Mouse (Mus musculus): ENCODE results near the gene Zfp27.

- TF ChIP-seq CTCF (IDR thresholded peaks at IDR 0.05; ENCODE audit: extremely low read depth, insufficient read length, insufficient replicate concordance, low read depth, low read length) (no peak), POLR2A (IDR thresholded peaks at IDR 0.05; ENCODE audit: low read depth, low read length) (0 out of 2 replicates have a peak, but pooled peaks have one; percentile 21)
Measured at GRCm38 (mm10) chr7:29853219-29853842, 53.0 kb downstream of the Zfp27 start, which contains the start of gene Zfp940.

All from small intestine, adult 2 months (tissue).